Mouse (Mus musculus): ENCODE results near the gene Tenm4. TPM values are rescaled to one million over a fixed set of nuclear protein-coding genes. Genes with fewer than 3 reads are reported as not detected.

The Tenm4 gene
- polyA plus RNA-seq, 2 experiments, result 0.11 to 0.28 TPM

GRCm38 (mm10) chr7:96852781-96853180, 681.7 kb downstream of the Tenm4 start:
- Histone ChIP-seq H3K4me1 (replicated peaks; ENCODE audit: control insufficient read depth in 2 of 2, insufficient read depth in 2 of 2, low read length in 1 of 2) (no peaks in the 10 kb centered on the region), H3K9ac (replicated peaks) (no peak overlapping the region), H3K9me3 (ENCODE audit: control insufficient read depth, low read length) (no peaks in the 10 kb centered on the region), H3K4me3 (ENCODE audit: insufficient read depth in 1 of 2, low read depth in 2 of 2, low read length in 2 of 2) (no peak overlapping the region), H3K27me3 (ENCODE audit: control insufficient read depth, insufficient read depth, low read length) (no peaks in the 10 kb centered on the region), H3K27ac (no peak overlapping the region), H3K4me2 (ENCODE audit: low read depth) (no peak overlapping the region), H3K36me3 (replicated peaks; ENCODE audit: control insufficient read depth, insufficient read depth, low read depth) (no peaks in the 10 kb centered on the region)
- no peak for TF ChIP-seq EP300 (IDR thresholded peaks at IDR 0.05; ENCODE audit: low read depth)
- TF ChIP-seq CTCF (IDR thresholded peaks at IDR 0.05; ENCODE audit: low read depth), result no peak
- WGBS (ENCODE audit: insufficient replicate concordance), result 52% methylated on average over 2 of the region's 2 CpGs
- DNase-seq (ENCODE audit: low read depth in 3 of 3, low spot score in 3 of 3) (no peak), ATAC-seq (ENCODE audit: insufficient read depth) (no peak)

DNA sequence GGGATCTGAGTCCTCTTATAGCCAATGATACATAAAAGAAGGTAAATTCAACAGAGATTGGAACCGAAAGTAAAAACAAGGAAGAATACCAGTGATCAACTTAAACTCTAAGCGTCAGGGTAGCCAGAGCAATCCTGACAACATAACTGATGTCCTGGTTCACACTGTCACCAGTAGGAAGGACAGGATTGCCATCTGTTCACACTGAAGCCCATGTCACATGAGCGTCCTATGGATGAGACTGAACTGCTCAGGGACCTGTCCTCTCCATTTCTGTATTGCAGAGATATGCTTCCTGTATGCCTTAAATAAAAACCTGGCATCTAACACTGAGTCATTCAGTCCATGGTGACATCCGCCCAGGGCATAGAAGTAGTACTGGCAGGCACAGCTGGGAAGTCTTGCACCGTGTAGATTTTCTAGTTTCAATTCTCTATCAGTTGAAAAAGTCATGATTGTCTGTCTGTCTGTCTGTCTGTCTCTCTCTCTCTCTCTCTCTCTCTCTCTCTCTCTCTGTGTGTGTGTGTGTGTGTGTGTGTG, 684.9 kb downstream of the Tenm4 start:
- no peak overlapping the region for H3K4me3 ChIP-seq (ENCODE audit: insufficient read depth in 1 of 2, low read depth in 2 of 2, low read length in 2 of 2)
- no peaks in the 10 kb centered on the region for H3K9me3 ChIP-seq (ENCODE audit: control insufficient read depth, low read length)
- 45% methylated on average over 5 of the region's 5 CpGs for WGBS (ENCODE audit: insufficient replicate concordance)
- H3K4me2 ChIP-seq (ENCODE audit: low read depth), result no peak overlapping the region
- H3K36me3 ChIP-seq (replicated peaks; ENCODE audit: control insufficient read depth, insufficient read depth, low read depth), result no peaks in the 10 kb centered on the region
- ATAC-seq (ENCODE audit: insufficient read depth) (peak; percentile 21; the same call in 1 of the 2 replicates), DNase-seq (ENCODE audit: low read depth in 3 of 3, low spot score in 3 of 3) (no peak)
- no peak for TF ChIP-seq EP300 (IDR thresholded peaks at IDR 0.05; ENCODE audit: low read depth)
- TF ChIP-seq CTCF (IDR thresholded peaks at IDR 0.05; ENCODE audit: low read depth), result no peak
- H3K9ac ChIP-seq (replicated peaks), result no peak overlapping the region
- no peaks in the 10 kb centered on the region for H3K27me3 ChIP-seq (ENCODE audit: control insufficient read depth, insufficient read depth, low read length)
- no peaks in the 10 kb centered on the region; a peak in 1 of 4 replicates for H3K4me1 ChIP-seq (replicated peaks; ENCODE audit: control insufficient read depth in 2 of 2, insufficient read depth in 2 of 2, low read length in 1 of 2)
- H3K27ac ChIP-seq, result no peak overlapping the region

DNA sequence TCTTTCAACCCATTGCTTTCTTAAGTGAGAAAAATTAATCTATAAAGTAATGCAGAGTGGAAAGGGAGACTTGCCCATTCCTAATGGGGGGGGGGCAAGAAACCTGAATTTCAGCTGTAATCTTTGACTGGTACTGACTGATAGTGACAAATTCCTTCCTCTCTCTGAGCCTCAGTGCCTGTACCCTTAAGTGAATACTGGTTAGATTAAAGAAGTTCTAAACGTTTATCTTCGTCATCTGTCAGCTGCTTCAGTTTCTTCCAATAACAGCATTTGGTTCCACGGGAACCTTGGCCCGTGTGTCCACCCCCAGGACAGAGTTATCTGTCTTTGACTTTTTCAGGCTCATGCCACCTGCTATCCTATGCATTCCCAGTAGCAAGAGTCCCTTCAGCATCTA, 685.5 kb downstream of the Tenm4 start:
- DNase-seq (ENCODE audit: low read depth in 3 of 3, low spot score in 3 of 3), result no peak
- H3K36me3 ChIP-seq (replicated peaks; ENCODE audit: control insufficient read depth, insufficient read depth, low read depth), result no peaks in the 10 kb centered on the region
- no peak overlapping the region for H3K9ac ChIP-seq (replicated peaks)
- H3K4me3 ChIP-seq (ENCODE audit: insufficient read depth in 1 of 2, low read depth in 2 of 2, low read length in 2 of 2), result no peak overlapping the region
- H3K4me2 ChIP-seq (ENCODE audit: low read depth), result no peak overlapping the region
- no peak for ATAC-seq (ENCODE audit: insufficient read depth)
- TF ChIP-seq EP300 (IDR thresholded peaks at IDR 0.05; ENCODE audit: low read depth) (no peak), CTCF (IDR thresholded peaks at IDR 0.05; ENCODE audit: low read depth) (no peak)
- no peaks in the 10 kb centered on the region; a peak in 1 of 4 replicates for H3K4me1 ChIP-seq (replicated peaks; ENCODE audit: control insufficient read depth in 2 of 2, insufficient read depth in 2 of 2, low read length in 1 of 2)
- WGBS (ENCODE audit: insufficient replicate concordance), result 20% methylated on average over 4 of the region's 4 CpGs
- H3K27ac ChIP-seq, result no peak overlapping the region
- no peaks in the 10 kb centered on the region for H3K9me3 ChIP-seq (ENCODE audit: control insufficient read depth, low read length)
- no peaks in the 10 kb centered on the region for H3K27me3 ChIP-seq (ENCODE audit: control insufficient read depth, insufficient read depth, low read length)

GRCm38 (mm10) chr7:96859077-96859476, 688.0 kb downstream of the Tenm4 start:
- Histone ChIP-seq H3K27me3 (ENCODE audit: control insufficient read depth, insufficient read depth, low read length) (no peaks in the 10 kb centered on the region), H3K9ac (replicated peaks) (no peak overlapping the region), H3K4me1 (replicated peaks; ENCODE audit: control insufficient read depth in 2 of 2, insufficient read depth in 2 of 2, low read length in 1 of 2) (no peaks in the 10 kb centered on the region; a peak in 1 of 4 replicates), H3K27ac (no peak overlapping the region), H3K36me3 (replicated peaks; ENCODE audit: control insufficient read depth, insufficient read depth, low read depth) (no peaks in the 10 kb centered on the region), H3K9me3 (ENCODE audit: control insufficient read depth, low read length) (no peaks in the 10 kb centered on the region), H3K4me3 (ENCODE audit: insufficient read depth in 1 of 2, low read depth in 2 of 2, low read length in 2 of 2) (no peak overlapping the region), H3K4me2 (ENCODE audit: low read depth) (no peak overlapping the region)
- 36% methylated on average over 2 of the region's 2 CpGs for WGBS (ENCODE audit: insufficient replicate concordance)
- ATAC-seq (ENCODE audit: insufficient read depth) (no peak), DNase-seq (ENCODE audit: low read depth in 3 of 3, low spot score in 3 of 3) (no peak)
- TF ChIP-seq CTCF (IDR thresholded peaks at IDR 0.05; ENCODE audit: low read depth), result no peak
- no peak for TF ChIP-seq EP300 (IDR thresholded peaks at IDR 0.05; ENCODE audit: low read depth)

- WGBS (ENCODE audit: insufficient replicate concordance), result 66% methylated on average over 5 of the region's 5 CpGs
Measured at GRCm38 (mm10) chr7:96859684-96860083, 688.6 kb downstream of the Tenm4 start.

More at GRCm38 (mm10) chr7:96859684-96860083, 688.6 kb downstream of the Tenm4 start:
- Histone ChIP-seq H3K4me3 (ENCODE audit: insufficient read depth in 1 of 2, low read depth in 2 of 2, low read length in 2 of 2) (no peak overlapping the region), H3K36me3 (replicated peaks; ENCODE audit: control insufficient read depth, insufficient read depth, low read depth) (no peaks in the 10 kb centered on the region), H3K27me3 (ENCODE audit: control insufficient read depth, insufficient read depth, low read length) (no peaks in the 10 kb centered on the region), H3K27ac (no peak overlapping the region), H3K4me1 (replicated peaks; ENCODE audit: control insufficient read depth in 2 of 2, insufficient read depth in 2 of 2, low read length in 1 of 2) (no peaks in the 10 kb centered on the region; a peak in 1 of 4 replicates), H3K4me2 (ENCODE audit: low read depth) (no peak overlapping the region), H3K9ac (replicated peaks) (no peak overlapping the region), H3K9me3 (ENCODE audit: control insufficient read depth, low read length) (no peaks in the 10 kb centered on the region)
- ATAC-seq (ENCODE audit: insufficient read depth) (no peak), DNase-seq (ENCODE audit: low read depth in 3 of 3, low spot score in 3 of 3) (no peak)
- TF ChIP-seq EP300 (IDR thresholded peaks at IDR 0.05; ENCODE audit: low read depth) (no peak), CTCF (IDR thresholded peaks at IDR 0.05; ENCODE audit: low read depth) (no peak)

All from liver, embryonic 14.5 days (tissue).